Mouse (Mus musculus) G1E (cell line): ENCODE measurements around the gene 1700013G24Rik. TPM values are rescaled to one million over a fixed set of nuclear protein-coding genes. Genes with fewer than 3 reads are reported as not detected.

ENCODE experiments used
- ATAC-seq: 2 replicates; pipeline ENCODE4 v1.8.0; 2016; ENCODE audit warnings: mild to moderate bottlenecking; ENCODE audit not compliant: insufficient number of reproducible peaks, poor library complexity, low FRiP score, severe bottlenecking; ENCODE audit errors: extremely low read depth
- DNase-seq: peaks from one replicate; pipeline ENCODE4 v3.0.0; 2012; ENCODE audit warnings: low spot score
- H3K27me3 ChIP-seq: 2 replicates; pipeline ENCODE4 v1.6.1; 2012; ENCODE audit warnings: mild to moderate bottlenecking, low read length, inconsistent platforms; ENCODE audit not compliant: insufficient read depth
- H3K36me3 ChIP-seq: replicated peaks from 2 replicates; pipeline ENCODE3; 2012; ENCODE audit warnings: mild to moderate bottlenecking, inconsistent platforms
- H3K4me1 ChIP-seq: 2 replicates; pipeline ENCODE4 v1.6.1; 2012; ENCODE audit warnings: low read depth, low read length, inconsistent platforms, mixed read lengths; ENCODE audit not compliant: insufficient read depth
- H3K4me3 ChIP-seq: 2 replicates; pipeline ENCODE4 v1.5.1; 2012; ENCODE audit warnings: low read depth, mild to moderate bottlenecking, inconsistent platforms, low read length, moderate library complexity, mixed read lengths
- H3K9me3 ChIP-seq: replicated peaks from 2 replicates; pipeline ENCODE4 v1.6.1; 2012; ENCODE audit warnings: inconsistent platforms
- CTCF ChIP-seq: IDR thresholded peaks from 2 replicates; pipeline ENCODE4 v1.5.1; 2012; ENCODE audit warnings: low read depth, low read length, inconsistent platforms, mixed read lengths
- GATA1 ChIP-seq: IDR thresholded peaks from 2 replicates; pipeline ENCODE4 v1.6.1; 2012; ENCODE audit warnings: borderline replicate concordance, low read length, inconsistent platforms, mixed read lengths
- GATA2 ChIP-seq: IDR thresholded peaks from 2 replicates; pipeline ENCODE4 v1.6.1; 2012; ENCODE audit warnings: low read depth, low read length, inconsistent platforms, borderline replicate concordance
- POLR2AphosphoS5 ChIP-seq: IDR thresholded peaks from 2 replicates; pipeline ENCODE4 v1.6.1; 2012; ENCODE audit warnings: low read depth, low read length, inconsistent platforms; ENCODE audit not compliant: insufficient replicate concordance
- TAL1 ChIP-seq: conservative IDR thresholded peaks from 2 replicates; pipeline ENCODE4 v1.6.1; 2012; ENCODE audit warnings: low read depth, low read length, inconsistent platforms, mixed read lengths
- polyA plus RNA-seq: library from polyadenylated mRNA; stranded (reverse); fragments of >175 nt; gene quantifications from 2 replicates; pipeline ENCODE4 v1.2.3, GENCODE M21; 2012
- total RNA-seq, 2 experiments: library from RNA; stranded (forward) in 1 of 2; stranded (reverse) in 1 of 2; fragments of 200-1000 nt in 1 of 2; fragments of >200 nt in 1 of 2; fragmentation: Nextera tagmentation in 1 of 2; gene quantifications; 2 replicates each; pipeline ENCODE4 v1.2.3; 2014 to 2017

Gene 1700013G24Rik
- total and polyA plus RNA-seq, 3 experiments = 0.22 TPM; not detected in 2

DNA sequence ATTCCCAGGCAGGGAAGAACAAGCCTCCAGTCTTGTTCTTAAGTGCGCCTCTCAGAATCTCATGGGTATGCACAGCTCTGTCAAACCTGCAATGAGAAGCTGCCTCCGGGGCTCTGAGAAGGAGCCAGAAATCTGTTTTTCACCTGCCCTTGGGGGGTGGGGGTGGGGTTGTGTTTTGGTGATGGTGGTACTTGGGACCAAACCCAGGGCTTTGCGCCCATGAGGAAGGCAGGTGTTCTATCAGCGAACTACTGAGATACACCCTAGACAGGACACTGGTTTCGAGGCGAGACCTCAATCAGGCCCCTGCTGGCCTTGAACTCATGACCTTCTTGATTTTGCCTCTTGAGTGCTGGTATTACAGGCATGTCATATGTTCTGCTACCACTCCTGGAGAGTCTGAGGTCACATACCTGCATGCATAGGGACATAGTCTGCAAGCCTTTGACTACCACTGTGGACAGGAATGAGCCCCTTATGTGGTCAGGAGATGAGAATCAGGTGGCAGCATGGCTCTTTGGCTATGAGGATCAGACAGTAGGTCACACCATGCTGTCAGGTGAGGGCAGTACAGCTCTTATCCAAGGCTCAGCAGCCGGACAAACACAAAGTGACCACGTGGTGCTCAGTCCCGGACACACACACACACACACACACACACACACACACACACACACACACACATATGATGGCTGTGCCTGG is 45.9 kb downstream of the 1700013G24Rik start:
- TF ChIP-seq CTCF (no peak), POLR2AphosphoS5 (no peak), GATA2 (no peak), TAL1 (no peak), GATA1 (no peak)
- H3K4me3 ChIP-seq = no peak overlapping the region

DNA sequence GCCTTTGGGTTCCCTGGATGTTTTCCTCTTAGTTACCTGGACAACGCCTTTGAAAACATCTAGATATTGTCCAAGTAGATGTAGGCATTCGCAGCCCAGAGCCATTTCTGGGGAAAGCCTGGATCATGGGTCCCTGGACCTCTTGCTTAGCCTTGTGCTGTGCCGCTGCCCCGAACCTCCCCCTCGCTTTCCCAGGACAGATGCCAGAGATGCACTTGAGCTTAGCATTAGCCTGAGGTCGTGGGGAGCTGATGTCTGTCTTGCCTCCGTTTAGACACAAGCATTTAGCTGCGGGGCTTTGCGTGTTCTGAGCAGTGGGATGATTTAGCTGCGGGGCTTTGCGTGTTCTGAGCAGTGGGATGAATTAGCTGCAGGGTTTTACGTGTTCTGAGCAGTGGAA is 47.1 kb downstream of the 1700013G24Rik start:
- Histone ChIP-seq H3K4me3 (no peak overlapping the region), H3K4me1 (no peaks in the 10 kb centered on the region; the same call in 1 of the 2 replicates), H3K36me3 (no peaks in the 10 kb centered on the region), H3K27me3 (no peaks in the 10 kb centered on the region), H3K9me3 (no peaks in the 10 kb centered on the region)
- ATAC-seq (no peak), DNase-seq (no peak)
- TF ChIP-seq GATA1 (no peak), TAL1 (no peak), POLR2AphosphoS5 (no peak), CTCF (no peak), GATA2 (no peak)

More for the DNA sequence above, 45.9 kb downstream of the 1700013G24Rik start:
- H3K27me3 ChIP-seq = no peaks in the 10 kb centered on the region
- DNase-seq (no peak), ATAC-seq (no peak)
- H3K4me1 ChIP-seq = no peaks in the 10 kb centered on the region; the same call in 1 of the 2 replicates
- H3K36me3 ChIP-seq = no peaks in the 10 kb centered on the region
- H3K9me3 ChIP-seq = no peaks in the 10 kb centered on the region

DNA sequence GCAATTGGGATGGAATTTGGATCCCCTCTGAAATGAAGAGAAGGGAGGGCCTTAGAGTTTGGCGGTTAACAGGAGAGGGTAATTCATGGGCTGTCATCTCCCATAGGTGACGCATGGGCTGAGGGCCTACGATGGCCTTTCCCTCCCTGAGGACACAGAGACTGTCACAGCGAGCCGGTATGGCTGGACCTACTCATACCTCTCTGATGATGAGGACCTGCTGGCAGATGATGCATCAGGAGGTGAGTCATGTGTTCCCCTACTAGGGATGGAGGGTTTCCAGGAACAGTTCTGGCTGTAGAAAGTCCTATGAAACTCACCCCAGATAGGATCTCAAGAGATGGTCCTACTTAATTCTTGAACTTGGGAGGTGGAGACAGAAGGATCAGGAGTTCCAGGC is 47.9 kb downstream of the 1700013G24Rik start:
- H3K36me3 ChIP-seq = no peaks in the 10 kb centered on the region

DNA sequence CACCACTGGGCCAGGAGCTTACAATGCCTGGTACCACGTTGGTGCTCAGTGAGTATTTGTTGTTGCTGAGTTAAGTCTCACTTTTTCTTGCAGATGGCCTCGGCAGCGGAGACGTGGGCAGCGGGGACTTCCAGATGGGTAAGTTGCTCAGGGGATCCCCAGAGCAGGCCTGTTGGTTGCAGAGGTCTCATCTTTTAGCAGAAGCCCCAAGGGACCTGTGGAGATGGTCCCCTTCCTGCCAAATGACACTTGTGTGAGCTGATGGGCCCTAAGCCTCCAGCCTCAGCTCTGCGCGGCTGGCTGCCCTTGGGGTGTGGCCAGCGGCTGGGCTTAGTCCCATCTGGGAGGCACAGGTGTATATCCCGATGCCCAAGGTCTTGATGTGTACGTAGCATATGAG is 49.1 kb downstream of the 1700013G24Rik start:
- no peaks in the 10 kb centered on the region for H3K9me3 ChIP-seq
- TF ChIP-seq TAL1 = no peak
- no peak for TF ChIP-seq POLR2AphosphoS5
- no peak for TF ChIP-seq CTCF
- TF ChIP-seq GATA1 = no peak
- TF ChIP-seq GATA2 = no peak
- no peaks in the 10 kb centered on the region for H3K27me3 ChIP-seq
- no peak for DNase-seq
- H3K4me3 ChIP-seq = no peak overlapping the region
- no peak for ATAC-seq
- H3K36me3 ChIP-seq = no peaks in the 10 kb centered on the region
- H3K4me1 ChIP-seq = no peaks in the 10 kb centered on the region

More for the DNA sequence above, 47.9 kb downstream of the 1700013G24Rik start:
- DNase-seq (no peak), ATAC-seq (no peak)
- H3K27me3 ChIP-seq = no peaks in the 10 kb centered on the region
- H3K4me1 ChIP-seq = no peaks in the 10 kb centered on the region
- H3K4me3 ChIP-seq = no peak overlapping the region
- no peak for TF ChIP-seq POLR2AphosphoS5
- no peak for TF ChIP-seq CTCF
- TF ChIP-seq TAL1 = no peak
- no peak for TF ChIP-seq GATA1
- no peak for TF ChIP-seq GATA2
- H3K9me3 ChIP-seq = no peaks in the 10 kb centered on the region

DNA sequence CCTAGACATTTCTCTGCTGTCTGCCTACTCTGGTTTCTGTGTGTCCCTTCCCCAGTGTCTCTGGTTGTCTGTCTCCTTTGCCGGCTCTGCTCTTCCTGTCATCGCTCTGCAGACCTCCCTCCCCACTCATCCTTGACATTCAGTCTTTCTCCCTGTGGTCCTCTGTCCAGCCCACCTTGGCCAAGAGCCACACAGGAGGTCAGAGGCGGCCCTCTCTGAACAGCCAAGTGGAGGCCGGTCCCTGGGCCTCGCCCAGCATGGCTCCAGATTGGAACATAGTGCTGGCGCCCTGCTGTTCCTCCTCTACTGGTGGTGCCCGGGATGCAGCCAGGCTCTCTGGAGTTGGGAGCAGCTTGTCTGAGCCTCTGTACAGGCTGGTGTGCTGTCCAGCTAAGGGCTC is 49.7 kb downstream of the 1700013G24Rik start:
- H3K36me3 ChIP-seq = no peaks in the 10 kb centered on the region
- H3K4me3 ChIP-seq = no peak overlapping the region
- H3K9me3 ChIP-seq = no peaks in the 10 kb centered on the region
- H3K4me1 ChIP-seq = no peaks in the 10 kb centered on the region
- ATAC-seq = no peak
- no peaks in the 10 kb centered on the region for H3K27me3 ChIP-seq
- DNase-seq = no peak
- no peak for TF ChIP-seq POLR2AphosphoS5
- no peak for TF ChIP-seq GATA1
- no peak for TF ChIP-seq GATA2
- TF ChIP-seq CTCF = no peak
- no peak for TF ChIP-seq TAL1

DNA sequence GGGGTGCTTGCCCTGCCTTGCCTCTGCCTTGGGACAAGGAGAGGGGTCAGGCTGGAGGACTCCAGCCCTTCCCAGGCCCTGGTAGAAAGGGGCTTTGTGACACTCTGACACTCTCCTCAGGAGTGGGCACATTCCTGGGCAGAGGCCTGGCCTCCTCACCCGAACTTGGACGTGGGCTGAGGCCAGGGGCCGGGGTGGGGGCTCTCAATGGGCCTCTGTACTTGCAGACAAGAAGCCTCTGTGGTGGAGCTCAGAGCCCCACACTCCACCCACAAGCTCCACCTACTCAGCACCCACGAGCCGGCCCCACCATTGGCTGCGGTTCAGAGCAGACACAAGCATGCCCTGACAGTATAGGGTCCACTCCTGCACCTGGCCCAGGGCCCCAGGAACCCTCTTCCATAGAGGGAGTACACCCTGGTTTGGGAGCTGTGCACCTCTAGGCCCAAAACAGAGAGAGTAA is 50.5 kb downstream of the 1700013G24Rik start:
- DNase-seq (no peak), ATAC-seq (no peak)
- TF ChIP-seq TAL1 = no peak
- no peak; the same call in 1 of the 2 replicates for TF ChIP-seq CTCF
- TF ChIP-seq GATA1 = no peak
- TF ChIP-seq POLR2AphosphoS5 = no peak
- no peak for TF ChIP-seq GATA2
- Histone ChIP-seq H3K4me3 (no peak overlapping the region), H3K9me3 (no peaks in the 10 kb centered on the region), H3K4me1 (no peaks in the 10 kb centered on the region), H3K36me3 (no peaks in the 10 kb centered on the region), H3K27me3 (no peaks in the 10 kb centered on the region)

Other genes with a start within 250 kb of the 1700013G24Rik start
- gene Wnt4, start 175.8 kb upstream of the 1700013G24Rik start, total RNA-seq (2014; fragmentation: Nextera tagmentation) = not detected in 2 replicates
- gene Wnt4, start 175.8 kb upstream of the 1700013G24Rik start, total RNA-seq (2017) = 0.06 and 0.11 TPM in 2 replicates
- gene Wnt4, start 175.8 kb upstream of the 1700013G24Rik start, polyA plus RNA-seq = not detected in 2 replicates
- gene Cdc42, start 95.6 kb upstream of the 1700013G24Rik start, total RNA-seq (2014; fragmentation: Nextera tagmentation) = 398 and 443 TPM in 2 replicates
- 557 and 569 TPM in 2 replicates for gene Cdc42, start 95.6 kb upstream of the 1700013G24Rik start, total RNA-seq (2017)
- gene Cdc42, start 95.6 kb upstream of the 1700013G24Rik start, polyA plus RNA-seq = 16.3 and 21.0 TPM in 2 replicates
- gene Cela3a, start 43.5 kb upstream of the 1700013G24Rik start, total RNA-seq (2014; fragmentation: Nextera tagmentation) = not detected in 2 replicates
- gene Cela3a, start 43.5 kb upstream of the 1700013G24Rik start, total RNA-seq (2017) = not detected in 2 replicates
- not detected in 2 replicates for gene Cela3a, start 43.5 kb upstream of the 1700013G24Rik start, polyA plus RNA-seq
- not detected in 2 replicates for gene Cela3b, start 22.7 kb upstream of the 1700013G24Rik start, total RNA-seq (2014; fragmentation: Nextera tagmentation)
- gene Cela3b, start 22.7 kb upstream of the 1700013G24Rik start, total RNA-seq (2017) = not detected in 2 replicates
- not detected in 2 replicates for gene Cela3b, start 22.7 kb upstream of the 1700013G24Rik start, polyA plus RNA-seq
- not detected in 2 replicates for gene Hspg2, start 15.5 kb downstream of the 1700013G24Rik start, total RNA-seq (2014; fragmentation: Nextera tagmentation)
- under 0.01 and 0.05 TPM in 2 replicates for gene Hspg2, start 15.5 kb downstream of the 1700013G24Rik start, total RNA-seq (2017)
- not detected in 2 replicates for gene Hspg2, start 15.5 kb downstream of the 1700013G24Rik start, polyA plus RNA-seq
- gene Ldlrad2, start 121.3 kb downstream of the 1700013G24Rik start, total RNA-seq (2014; fragmentation: Nextera tagmentation) = not detected in 2 replicates
- gene Ldlrad2, start 121.3 kb downstream of the 1700013G24Rik start, total RNA-seq (2017) = not detected in 2 replicates
- gene Ldlrad2, start 121.3 kb downstream of the 1700013G24Rik start, polyA plus RNA-seq = not detected in 2 replicates
- 152 and 206 TPM in 2 replicates for gene Usp48, start 140.5 kb downstream of the 1700013G24Rik start, total RNA-seq (2014; fragmentation: Nextera tagmentation)
- gene Usp48, start 140.5 kb downstream of the 1700013G24Rik start, total RNA-seq (2017) = 126 and 137 TPM in 2 replicates
- 30.1 and 71.2 TPM in 2 replicates for gene Usp48, start 140.5 kb downstream of the 1700013G24Rik start, polyA plus RNA-seq
- not detected in 2 replicates for gene Rap1gap, start 211.4 kb downstream of the 1700013G24Rik start, total RNA-seq (2014; fragmentation: Nextera tagmentation)
- not detected in 2 replicates for gene Rap1gap, start 211.4 kb downstream of the 1700013G24Rik start, total RNA-seq (2017)
- not detected in 2 replicates for gene Rap1gap, start 211.4 kb downstream of the 1700013G24Rik start, polyA plus RNA-seq